Comparison of ENCODE assay signal across 8 mouse cellular contexts in genomic region chr13:43616551-43616950, GRCm38 (mm10). TPM values are rescaled to one million over a fixed set of nuclear protein-coding genes. Genes with fewer than 3 reads are reported as not detected.
DNase-seq lines count a peak whose midpoint lies in the region; ATAC-seq and TF ChIP-seq lines count a peak whose summit lies in the region.

No protein-coding gene starts in this region.

- H3K27me3 ChIP-seq in kidney, postnatal 0 days (ENCODE audit: insufficient read depth, low read length): peaks cover 4% of the 10 kb centered on the region; the same call in 1 of the 2 replicates
- H3K27me3 ChIP-seq in intestine, embryonic 15.5 days (replicated peaks): no peaks in the 10 kb centered on the region
- H3K27me3 ChIP-seq in neural tube, embryonic 12.5 days (replicated peaks): no peaks in the 10 kb centered on the region
- no peaks in the 10 kb centered on the region; the same call in none of the 2 replicates for H3K27me3 ChIP-seq in thymus, adult 2 months (ENCODE audit: control insufficient read depth, insufficient read depth, low read length)

- H3K27ac ChIP-seq in kidney, postnatal 0 days: no peak overlapping the region
- H3K27ac ChIP-seq in intestine, embryonic 15.5 days: no peak overlapping the region
- no peak overlapping the region for H3K27ac ChIP-seq in neural tube, embryonic 12.5 days
- no peak overlapping the region for H3K27ac ChIP-seq in thymus, adult 2 months (ENCODE audit: control insufficient read depth, insufficient read depth, low read length)

- H3K4me1 ChIP-seq in kidney, postnatal 0 days (replicated peaks; ENCODE audit: insufficient read depth, low read length): no peaks in the 10 kb centered on the region
- H3K4me1 ChIP-seq in intestine, embryonic 15.5 days (replicated peaks): peaks cover 4% of the 10 kb centered on the region; the same call in 1 of the 2 replicates
- peaks cover 13% of the 10 kb centered on the region for H3K4me1 ChIP-seq in neural tube, embryonic 12.5 days
- H3K4me1 ChIP-seq in thymus, adult 2 months (replicated peaks; ENCODE audit: control insufficient read depth, insufficient read depth, low read length): peaks cover 13% of the 10 kb centered on the region

- DNase-seq in kidney, postnatal 0 days (ENCODE audit: low spot score): no peak
- no peak for DNase-seq in kidney, postnatal 36 days
- DNase-seq in embryo, embryonic 10.5 days (ENCODE audit: low spot score): peak; percentile 31
- no peak for DNase-seq in thymus, adult 2 months
- DNase-seq in adrenal gland, adult 18-20 months (ENCODE audit: low spot score in 2 of 2): no peak
- DNase-seq in adrenal gland, postnatal 10 days: no peak

- peak overlapping the region; percentile 57; the same call in 1 of the 2 replicates for H3K4me3 ChIP-seq in kidney, postnatal 0 days (replicated peaks; ENCODE audit: low read depth, low read length)
- H3K4me3 ChIP-seq in intestine, embryonic 15.5 days (replicated peaks): peak overlapping the region; percentile 68
- peak overlapping the region; percentile 71 for H3K4me3 ChIP-seq in neural tube, embryonic 12.5 days
- no peak overlapping the region for H3K4me3 ChIP-seq in thymus, adult 2 months (ENCODE audit: control insufficient read depth, insufficient read depth, low read length)

- no peak for ATAC-seq in kidney, postnatal 0 days (replicated peaks; ENCODE audit: low FRiP score, low read depth)
- ATAC-seq in intestine, embryonic 15.5 days: no peak
- ATAC-seq in neural tube, embryonic 12.5 days (ENCODE audit: low FRiP score, low read depth): no peak

- H3K4me2 ChIP-seq in kidney, postnatal 0 days (ENCODE audit: low read length): peak overlapping the region; percentile 85
- H3K4me2 ChIP-seq in intestine, embryonic 15.5 days (replicated peaks): peak overlapping the region; percentile 89
- peak overlapping the region; percentile 84 for H3K4me2 ChIP-seq in neural tube, embryonic 12.5 days (replicated peaks)

- no peak for TF ChIP-seq POLR2A in thymus, adult 2 months (IDR thresholded peaks at IDR 0.05; ENCODE audit: control insufficient read depth, extremely low read depth, insufficient read depth, low read length, poor library complexity)

- no peaks in the 10 kb centered on the region for H3K36me3 ChIP-seq in kidney, postnatal 0 days (ENCODE audit: insufficient read depth, low read length)
- no peaks in the 10 kb centered on the region for H3K36me3 ChIP-seq in intestine, embryonic 15.5 days
- no peaks in the 10 kb centered on the region for H3K36me3 ChIP-seq in neural tube, embryonic 12.5 days
- H3K36me3 ChIP-seq in thymus, adult 2 months (ENCODE audit: control insufficient read depth, insufficient read depth, low read length): no peaks in the 10 kb centered on the region

- TF ChIP-seq CTCF in kidney, postnatal 0 days (IDR thresholded peaks at IDR 0.05; ENCODE audit: low read depth): no peak
- no peak for TF ChIP-seq CTCF in thymus, adult 2 months (IDR thresholded peaks at IDR 0.05; ENCODE audit: borderline replicate concordance, control insufficient read depth, extremely low read depth, insufficient read depth, low read length, poor library complexity)

- H3K9me3 ChIP-seq in kidney, postnatal 0 days (replicated peaks; ENCODE audit: low read length): no peaks in the 10 kb centered on the region
- no peaks in the 10 kb centered on the region for H3K9me3 ChIP-seq in intestine, embryonic 15.5 days
- no peaks in the 10 kb centered on the region for H3K9me3 ChIP-seq in neural tube, embryonic 12.5 days

- 37% methylated on average over 6 of the region's 6 CpGs for WGBS in kidney, postnatal 0 days
- 41% methylated on average over 6 of the region's 6 CpGs for WGBS in intestine, embryonic 15.5 days
- 27% methylated on average over 6 of the region's 6 CpGs for WGBS in neural tube, embryonic 12.5 days
- WGBS in thymus, adult 2 months: 53% methylated on average over 6 of the region's 6 CpGs

- H3K9ac ChIP-seq in kidney, postnatal 0 days (ENCODE audit: low read depth, low read length): no peak overlapping the region
- no peak overlapping the region for H3K9ac ChIP-seq in intestine, embryonic 15.5 days
- no peak overlapping the region for H3K9ac ChIP-seq in neural tube, embryonic 12.5 days

RNA-seq across cellular contexts. Expression of gene Rnf182, which starts 1.0 kb away (rescaled TPM):
- polyA plus RNA-seq in kidney, postnatal 0 days (2015; fragmentation: Nextera tagmentation; extraction: Ambion mirVana): 1.1 and 2.4 TPM in 2 replicates
- polyA plus RNA-seq in intestine, embryonic 15.5 days (2015; fragmentation: Nextera tagmentation; extraction: Ambion mirVana): 1.9 and 2.4 TPM in 2 replicates
- polyA plus RNA-seq in neural tube, embryonic 12.5 days (2016; fragmentation: Nextera tagmentation; extraction: Ambion mirVana): 9.1 and 14.1 TPM in 2 replicates
- 0.13 and 0.18 TPM in 2 replicates for polyA plus RNA-seq in thymus, adult 2 months (2012; rRNA removed)
- total RNA-seq in adrenal gland, adult 18-20 months (2021): under 1 TPM; 0.54 to 0.56 TPM
- total RNA-seq in adrenal gland, postnatal 10 days (2021): 1 to 10 TPM; 1.7 to 2.5 TPM

RNA-seq across cellular contexts. Expression of gene Mcur1, which starts 56.6 kb away (rescaled TPM):
- 37.0 and 37.3 TPM in 2 replicates for polyA plus RNA-seq in kidney, postnatal 0 days (2015; fragmentation: Nextera tagmentation; extraction: Ambion mirVana)
- 11.0 TPM in 2 replicates for polyA plus RNA-seq in intestine, embryonic 15.5 days (2015; fragmentation: Nextera tagmentation; extraction: Ambion mirVana)
- polyA plus RNA-seq in neural tube, embryonic 12.5 days (2016; fragmentation: Nextera tagmentation; extraction: Ambion mirVana): 9.8 and 12.5 TPM in 2 replicates
- 18.0 and 28.2 TPM in 2 replicates for polyA plus RNA-seq in thymus, adult 2 months (2012; rRNA removed)
- total RNA-seq in adrenal gland, adult 18-20 months (2021): 10 to 100 TPM; 38.5 to 61.5 TPM
- 10 to 100 TPM; 66.3 to 83.1 TPM for total RNA-seq in adrenal gland, postnatal 10 days (2021)
